Mouse (Mus musculus): ENCODE data around the gene Tex19.2. TPM values are rescaled to one million over a fixed set of nuclear protein-coding genes. Genes with fewer than 3 reads are reported as not detected.
"Not testable (repeated sequence)": the region's sequence is repeated elsewhere in the genome, so short reads cannot be mapped to it uniquely, and the experiment has no call there.

Tex19.2 gene
- polyA plus RNA-seq, 1 experiment from 2014 or later = not detected

GRCm38 (mm10) chr11:121108061-121108460 is 10.4 kb downstream of the Tex19.2 start:
- peaks cover 5% of the 10 kb centered on the region; the same call in 1 of the 2 replicates for H3K4me1 ChIP-seq (replicated peaks; ENCODE audit: control insufficient read depth, insufficient read depth, low read length)
- H3K9me3 ChIP-seq (ENCODE audit: control insufficient read depth, low read length) = no peaks in the 10 kb centered on the region
- H3K9ac ChIP-seq (ENCODE audit: low read length) = no peak overlapping the region
- ATAC-seq (replicated peaks; ENCODE audit: low FRiP score, low TSS enrichment, low read depth) = no peak
- H3K27me3 ChIP-seq (replicated peaks; ENCODE audit: control insufficient read depth, insufficient read depth, low read length) = no peaks in the 10 kb centered on the region
- H3K27ac ChIP-seq (ENCODE audit: low read depth) = no peak overlapping the region
- H3K4me3 ChIP-seq (ENCODE audit: low read depth, low read length) = no peak overlapping the region
- 47% methylated on average over 9 of the region's 9 CpGs for WGBS
- no peaks in the 10 kb centered on the region for H3K36me3 ChIP-seq (ENCODE audit: control insufficient read depth, insufficient read depth, low read length)
- no peak for DNase-seq (ENCODE audit: low spot score)
- no peak overlapping the region for H3K4me2 ChIP-seq (ENCODE audit: low read length)

DNA sequence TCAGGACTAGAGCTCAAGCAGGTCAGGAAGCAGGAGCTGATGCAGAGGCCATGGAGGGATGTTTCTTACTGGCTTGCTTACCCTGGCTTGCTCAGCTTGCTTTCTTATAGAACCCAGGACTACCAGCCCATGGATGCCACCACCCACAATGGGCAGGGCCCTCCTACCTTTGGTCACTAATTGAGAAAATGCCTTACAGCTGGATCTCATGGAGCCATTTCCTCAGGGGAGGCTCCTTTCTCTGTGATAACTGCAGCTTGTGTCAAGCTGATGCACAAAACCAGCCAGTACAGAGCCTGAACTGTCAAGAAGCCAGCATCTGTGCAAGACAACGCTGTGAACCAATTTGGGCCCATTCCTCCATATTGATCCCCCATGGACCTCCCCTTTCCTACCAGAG is 11.2 kb downstream of the Tex19.2 start:
- not testable (repeated sequence) for H3K27ac ChIP-seq (ENCODE audit: low read depth); H3K9me3 ChIP-seq (ENCODE audit: control insufficient read depth, low read length); DNase-seq (ENCODE audit: low spot score); H3K27me3 ChIP-seq (replicated peaks; ENCODE audit: control insufficient read depth, insufficient read depth, low read length); ATAC-seq (replicated peaks; ENCODE audit: low FRiP score, low TSS enrichment, low read depth); H3K4me1 ChIP-seq (replicated peaks; ENCODE audit: control insufficient read depth, insufficient read depth, low read length); H3K4me2 ChIP-seq (ENCODE audit: low read length); H3K36me3 ChIP-seq (ENCODE audit: control insufficient read depth, insufficient read depth, low read length); H3K9ac ChIP-seq (ENCODE audit: low read length); H3K4me3 ChIP-seq (ENCODE audit: low read depth, low read length)
- 96% methylated on average over 1 of the region's 1 CpGs for WGBS

DNA sequence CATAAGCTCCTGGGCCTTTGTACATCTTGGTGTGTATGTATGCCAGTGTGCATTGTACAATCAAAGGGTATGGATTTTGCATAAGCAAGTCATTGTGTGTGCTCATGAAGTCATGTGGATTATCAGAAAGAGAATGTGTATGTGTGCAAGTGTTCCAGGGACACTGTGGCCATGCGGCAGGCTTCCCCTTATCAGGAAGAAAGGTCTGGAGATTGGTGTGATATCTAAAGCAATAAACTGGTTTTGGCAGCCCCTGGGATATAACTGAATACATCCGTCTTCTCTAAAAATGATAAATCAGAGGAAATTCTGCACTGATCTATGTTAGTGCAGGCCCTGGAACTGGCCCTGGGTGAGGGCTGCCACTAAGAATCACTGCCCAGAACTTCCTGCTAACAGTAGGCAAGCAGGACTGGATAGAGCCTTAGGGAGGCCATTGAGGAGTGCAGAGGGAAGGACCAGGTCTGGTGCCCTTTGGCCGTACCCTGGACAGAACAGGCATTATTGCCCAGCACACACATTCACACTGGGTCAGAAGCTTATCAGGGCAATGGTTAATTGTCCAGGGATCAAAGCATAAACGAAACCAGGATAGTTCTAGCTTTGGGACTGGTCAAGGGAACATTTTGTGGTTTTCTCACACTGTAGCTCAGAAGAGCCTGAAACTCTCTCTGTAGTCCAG is 17.2 kb downstream of the Tex19.2 start:
- H3K27ac ChIP-seq (ENCODE audit: low read depth) = no peak overlapping the region
- no peaks in the 10 kb centered on the region for H3K4me1 ChIP-seq (replicated peaks; ENCODE audit: control insufficient read depth, insufficient read depth, low read length)
- WGBS = 71% methylated on average over 4 of the region's 4 CpGs
- no peak overlapping the region for H3K4me2 ChIP-seq (ENCODE audit: low read length)
- H3K27me3 ChIP-seq (replicated peaks; ENCODE audit: control insufficient read depth, insufficient read depth, low read length) = no peaks in the 10 kb centered on the region
- H3K9ac ChIP-seq (ENCODE audit: low read length) = no peak overlapping the region
- H3K36me3 ChIP-seq (ENCODE audit: control insufficient read depth, insufficient read depth, low read length) = no peaks in the 10 kb centered on the region
- H3K9me3 ChIP-seq (ENCODE audit: control insufficient read depth, low read length) = 0 out of 2 replicates have a peak, but pooled peaks cover 3% of the 10 kb centered on the region
- no peak for DNase-seq (ENCODE audit: low spot score)
- H3K4me3 ChIP-seq (ENCODE audit: low read depth, low read length) = no peak overlapping the region
- ATAC-seq (replicated peaks; ENCODE audit: low FRiP score, low TSS enrichment, low read depth) = 0 out of 2 replicates have a peak, but pooled peaks have one; percentile 23

- H3K4me3 ChIP-seq (ENCODE audit: low read depth, low read length) = no peak overlapping the region
- H3K4me2 ChIP-seq (ENCODE audit: low read length) = no peak overlapping the region
- no peaks in the 10 kb centered on the region for H3K36me3 ChIP-seq (ENCODE audit: control insufficient read depth, insufficient read depth, low read length)
- H3K27me3 ChIP-seq (replicated peaks; ENCODE audit: control insufficient read depth, insufficient read depth, low read length) = no peaks in the 10 kb centered on the region
- H3K27ac ChIP-seq (ENCODE audit: low read depth) = no peak overlapping the region
- WGBS = 40% methylated on average over 7 of the region's 7 CpGs
- DNase-seq (ENCODE audit: low spot score) = no peak
- 0 out of 2 replicates have a peak, but pooled peaks cover 3% of the 10 kb centered on the region for H3K9me3 ChIP-seq (ENCODE audit: control insufficient read depth, low read length)
- no peaks in the 10 kb centered on the region for H3K4me1 ChIP-seq (replicated peaks; ENCODE audit: control insufficient read depth, insufficient read depth, low read length)
- ATAC-seq (replicated peaks; ENCODE audit: low FRiP score, low TSS enrichment, low read depth) = 0 out of 2 replicates have a peak, but pooled peaks have one; percentile 19
- no peak overlapping the region for H3K9ac ChIP-seq (ENCODE audit: low read length)
These were observed 17.8 kb downstream of the Tex19.2 start for GRCm38 (mm10) chr11:121100692-121101091.

DNA sequence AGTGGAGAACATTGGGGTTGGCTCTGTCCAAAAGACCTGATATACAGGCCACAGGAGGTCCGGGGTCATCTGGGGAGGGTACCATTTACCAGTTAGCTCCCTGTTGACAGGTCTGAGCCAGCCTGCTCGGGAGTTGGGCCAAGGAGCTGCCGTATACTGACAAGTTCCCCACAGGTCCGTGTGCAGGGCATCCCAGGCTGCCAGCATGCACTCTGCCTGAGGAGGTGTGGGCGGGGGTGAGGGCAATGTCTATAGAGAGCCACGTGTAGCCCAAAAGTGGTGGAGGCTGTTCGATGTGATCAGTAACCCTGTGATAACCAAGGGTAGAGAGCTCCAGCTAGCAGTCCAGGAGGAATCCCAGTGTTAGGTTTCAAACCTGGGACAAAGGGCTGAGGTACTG is 18.7 kb downstream of the Tex19.2 start:
- H3K4me3 ChIP-seq (ENCODE audit: low read depth, low read length) = no peak overlapping the region
- H3K27me3 ChIP-seq (replicated peaks; ENCODE audit: control insufficient read depth, insufficient read depth, low read length) = no peaks in the 10 kb centered on the region
- ATAC-seq (replicated peaks; ENCODE audit: low FRiP score, low TSS enrichment, low read depth) (no peak), DNase-seq (ENCODE audit: low spot score) (no peak)
- no peaks in the 10 kb centered on the region for H3K36me3 ChIP-seq (ENCODE audit: control insufficient read depth, insufficient read depth, low read length)
- H3K27ac ChIP-seq (ENCODE audit: low read depth) = no peak overlapping the region
- H3K9ac ChIP-seq (ENCODE audit: low read length) = no peak overlapping the region
- WGBS = 73% methylated on average over 7 of the region's 7 CpGs
- no peaks in the 10 kb centered on the region for H3K4me1 ChIP-seq (replicated peaks; ENCODE audit: control insufficient read depth, insufficient read depth, low read length)
- 0 out of 2 replicates have a peak, but pooled peaks cover 3% of the 10 kb centered on the region for H3K9me3 ChIP-seq (ENCODE audit: control insufficient read depth, low read length)
- no peak overlapping the region for H3K4me2 ChIP-seq (ENCODE audit: low read length)

GRCm38 (mm10) chr11:121092606-121093585 is 25.6 kb downstream of the Tex19.2 start:
- 89% methylated on average over 14 of the region's 14 CpGs for WGBS
- no peak overlapping the region for H3K4me3 ChIP-seq (ENCODE audit: low read depth, low read length)
- H3K36me3 ChIP-seq (ENCODE audit: control insufficient read depth, insufficient read depth, low read length) = no peaks in the 10 kb centered on the region
- H3K27ac ChIP-seq (ENCODE audit: low read depth) = no peak overlapping the region
- no peak overlapping the region for H3K9ac ChIP-seq (ENCODE audit: low read length)
- no peaks in the 10 kb centered on the region for H3K4me1 ChIP-seq (replicated peaks; ENCODE audit: control insufficient read depth, insufficient read depth, low read length)
- H3K27me3 ChIP-seq (replicated peaks; ENCODE audit: control insufficient read depth, insufficient read depth, low read length) = no peaks in the 10 kb centered on the region
- no peaks in the 10 kb centered on the region for H3K9me3 ChIP-seq (ENCODE audit: control insufficient read depth, low read length)
- ATAC-seq (replicated peaks; ENCODE audit: low FRiP score, low TSS enrichment, low read depth) (no peak), DNase-seq (ENCODE audit: low spot score) (no peak)
- H3K4me2 ChIP-seq (ENCODE audit: low read length) = no peak overlapping the region

DNA sequence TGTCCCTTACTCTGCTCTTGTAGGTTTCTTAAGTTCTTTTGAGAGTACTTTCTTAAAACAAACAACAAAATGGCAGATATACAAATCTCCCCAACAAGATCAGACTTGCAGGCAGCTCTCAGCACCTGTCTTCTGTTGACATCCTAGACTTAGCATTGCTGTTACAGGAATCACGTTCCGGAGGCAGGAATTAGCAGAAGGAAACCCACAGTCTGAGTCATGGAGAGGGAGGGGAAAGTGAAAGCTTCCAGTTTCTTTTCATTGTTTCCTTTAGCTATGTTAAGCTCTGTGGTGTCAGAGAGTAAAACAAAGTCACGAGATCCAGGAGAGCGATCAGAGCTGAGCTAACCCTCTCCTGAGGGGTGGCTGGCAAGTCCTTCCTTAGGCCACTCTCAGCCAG is 27.5 kb downstream of the Tex19.2 start:
- DNase-seq (ENCODE audit: low spot score) = no peak
- Histone ChIP-seq H3K27ac (ENCODE audit: low read depth) (no peak overlapping the region), H3K4me2 (ENCODE audit: low read length) (no peak overlapping the region), H3K36me3 (ENCODE audit: control insufficient read depth, insufficient read depth, low read length) (no peaks in the 10 kb centered on the region), H3K9ac (ENCODE audit: low read length) (no peak overlapping the region), H3K4me1 (replicated peaks; ENCODE audit: control insufficient read depth, insufficient read depth, low read length) (no peaks in the 10 kb centered on the region), H3K4me3 (ENCODE audit: low read depth, low read length) (no peak overlapping the region), H3K27me3 (replicated peaks; ENCODE audit: control insufficient read depth, insufficient read depth, low read length) (no peaks in the 10 kb centered on the region), H3K9me3 (ENCODE audit: control insufficient read depth, low read length) (no peaks in the 10 kb centered on the region)
- WGBS = 70% methylated on average over 4 of the region's 4 CpGs
- ATAC-seq (replicated peaks; ENCODE audit: low FRiP score, low TSS enrichment, low read depth) = no peak

DNA sequence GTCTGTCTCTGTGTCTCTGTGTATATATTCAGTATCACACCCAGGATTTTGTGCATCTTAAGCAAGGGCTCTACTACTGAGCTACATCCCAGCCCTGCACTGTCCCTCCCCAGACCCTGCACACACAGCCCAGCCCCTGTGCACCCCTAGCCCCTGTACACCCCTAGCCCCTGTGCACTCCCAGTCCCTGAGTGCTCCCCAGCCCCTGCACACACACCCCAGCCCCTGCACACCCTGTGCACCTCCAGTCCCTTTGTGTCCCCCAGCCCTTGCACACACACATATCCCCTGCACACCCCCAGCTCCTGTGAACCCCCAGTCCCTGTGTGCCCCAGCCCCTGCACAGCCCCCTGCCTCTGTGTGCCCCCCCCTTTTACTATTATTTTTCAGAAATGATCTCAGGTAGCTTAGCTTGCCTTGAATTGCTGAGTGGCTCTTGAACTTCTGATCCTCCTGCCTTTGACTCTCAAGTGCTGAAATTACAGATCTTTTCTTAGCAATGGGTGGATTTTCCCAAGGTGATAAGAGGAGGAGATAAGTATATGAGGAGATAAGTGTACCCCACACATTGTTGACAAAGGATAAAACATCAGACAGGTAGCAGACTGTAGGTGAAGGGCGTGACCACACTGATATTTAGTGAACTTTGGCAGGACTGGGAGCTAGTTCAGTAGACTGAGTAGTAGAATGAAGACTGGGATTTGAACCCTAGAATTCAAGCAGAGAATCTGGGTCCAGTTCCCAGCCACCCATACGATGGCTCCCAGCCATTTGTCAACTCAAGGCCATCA is 28.5 kb downstream of the Tex19.2 start:
- no peak; the same call in 1 of the 2 replicates for ATAC-seq (replicated peaks; ENCODE audit: low FRiP score, low TSS enrichment, low read depth)
- Histone ChIP-seq H3K27ac (ENCODE audit: low read depth) (no peak overlapping the region), H3K4me3 (ENCODE audit: low read depth, low read length) (no peak overlapping the region), H3K36me3 (ENCODE audit: control insufficient read depth, insufficient read depth, low read length) (no peaks in the 10 kb centered on the region), H3K27me3 (replicated peaks; ENCODE audit: control insufficient read depth, insufficient read depth, low read length) (no peaks in the 10 kb centered on the region), H3K9me3 (ENCODE audit: control insufficient read depth, low read length) (no peaks in the 10 kb centered on the region), H3K4me1 (replicated peaks; ENCODE audit: control insufficient read depth, insufficient read depth, low read length) (no peaks in the 10 kb centered on the region), H3K9ac (ENCODE audit: low read length) (no peak overlapping the region), H3K4me2 (ENCODE audit: low read length) (no peak overlapping the region)
- 75% methylated on average over 2 of the region's 2 CpGs for WGBS
- DNase-seq (ENCODE audit: low spot score) = no peak
